Mouse (Mus musculus) neural tube, embryonic 14.5 days (tissue): ENCODE results near the gene Csrnp3. TPM values are rescaled to one million over a fixed set of nuclear protein-coding genes. Genes with fewer than 3 reads are reported as not detected.

ENCODE experiments used
- polyA plus RNA-seq: library from polyadenylated mRNA; unstranded; fragments of >200 nt; fragmentation: Nextera tagmentation; extraction: Ambion mirVana; gene quantifications from 2 replicates; pipeline ENCODE4 v1.2.1, GENCODE M21; 2014

Csrnp3 gene
- polyA plus RNA-seq, 1 experiment from 2014 or later: 96.7 TPM

Other genes starting within 250 kb of the Csrnp3 start
- 67.8 and 76.8 TPM in 2 replicates for gene Scn2a, start 225.0 kb upstream of the Csrnp3 start, polyA plus RNA-seq